Mouse (Mus musculus): ENCODE measurements around the gene Fuz. TPM values are rescaled to one million over a fixed set of nuclear protein-coding genes. Genes with fewer than 3 reads are reported as not detected.

The Fuz gene
- 10 to 100 TPM; 19.5 to 24.8 TPM for total RNA-seq (2021)
- long read RNA-seq, experiment 1, transcript Fuz-201 (11 exons, 1,698 nt): major isoform, 27 of 41 reads
- long read RNA-seq, experiment 1, partial matches to known transcripts: 3 of 41 reads
- long read RNA-seq, experiment 1, other reads (novel, unspliced or antisense): 10 of 41 reads
- long read RNA-seq, experiment 2, partial matches to known transcripts: 1 of 8 reads
- long read RNA-seq, experiment 2, other reads (novel, unspliced or antisense): 6 of 8 reads

- peak; percentile 91 for DNase-seq
These were observed at the start of gene Fuz for GRCm38 (mm10) chr7:44895593-44896434. Fuz (plus strand) TSS chr7:44896079.

- DNase-seq: no peak
These were observed 49.1 kb upstream of the Fuz start for GRCm38 (mm10) chr7:44846804-44847203.

GRCm38 (mm10) chr7:44847772-44848171, 48.1 kb upstream of the Fuz start:
- DNase-seq: no peak

GRCm38 (mm10) chr7:44848561-44849415, 47.1 kb upstream of the Fuz start, which contains the start of the genes Akt1s1 and Tbc1d17:
Akt1s1 (plus strand) TSS chr7:44848991.
Tbc1d17 (minus strand) TSS chr7:44849079.
- DNase-seq: peak; percentile 98

GRCm38 (mm10) chr7:44849416-44850111, 46.3 kb upstream of the Fuz start:
- peak; percentile 93 for DNase-seq

- peak; percentile 88 for DNase-seq
These were observed 45.7 kb upstream of the Fuz start for GRCm38 (mm10) chr7:44850146-44850545.

- DNase-seq: no peak
These were observed 44.9 kb upstream of the Fuz start for GRCm38 (mm10) chr7:44850789-44851624.

- no peak for DNase-seq
These were observed 44.1 kb upstream of the Fuz start for GRCm38 (mm10) chr7:44851625-44852234.

- DNase-seq: no peak
These were observed 43.4 kb upstream of the Fuz start for GRCm38 (mm10) chr7:44852259-44853027.

GRCm38 (mm10) chr7:44853065-44853464, 42.8 kb upstream of the Fuz start:
- DNase-seq: no peak

GRCm38 (mm10) chr7:44853596-44854355, 42.1 kb upstream of the Fuz start:
- DNase-seq: peak; percentile 53

- peak; percentile 95 for DNase-seq
These were observed 41.4 kb upstream of the Fuz start for GRCm38 (mm10) chr7:44854356-44855031.

GRCm38 (mm10) chr7:44855036-44855435, 40.8 kb upstream of the Fuz start:
- DNase-seq: no peak

GRCm38 (mm10) chr7:44856265-44856916, 39.5 kb upstream of the Fuz start:
- DNase-seq: no peak

- peak; percentile 90 for DNase-seq
These were observed 38.8 kb upstream of the Fuz start, which contains the start of gene Pnkp for GRCm38 (mm10) chr7:44857042-44857552. Pnkp (plus strand) TSS chr7:44857139.

- DNase-seq: peak; percentile 59
These were observed 38.0 kb upstream of the Fuz start for GRCm38 (mm10) chr7:44857905-44858304.

GRCm38 (mm10) chr7:44859896-44860295, 36.0 kb upstream of the Fuz start:
- no peak for DNase-seq

Measured in adrenal gland, postnatal 10 days (tissue).